Mouse (Mus musculus) brain, adult 2 months (tissue): ENCODE results near the gene Kif16b.
"Not testable (repeated sequence)": the region's sequence is repeated elsewhere in the genome, so short reads cannot be mapped to it uniquely, and the experiment has no call there.

Experiments used
- DNase-seq: peaks from one replicate; pipeline ENCODE4 v3.0.0; 2011; ENCODE audit warnings: low read depth, low spot score

Kif16b gene

DNA sequence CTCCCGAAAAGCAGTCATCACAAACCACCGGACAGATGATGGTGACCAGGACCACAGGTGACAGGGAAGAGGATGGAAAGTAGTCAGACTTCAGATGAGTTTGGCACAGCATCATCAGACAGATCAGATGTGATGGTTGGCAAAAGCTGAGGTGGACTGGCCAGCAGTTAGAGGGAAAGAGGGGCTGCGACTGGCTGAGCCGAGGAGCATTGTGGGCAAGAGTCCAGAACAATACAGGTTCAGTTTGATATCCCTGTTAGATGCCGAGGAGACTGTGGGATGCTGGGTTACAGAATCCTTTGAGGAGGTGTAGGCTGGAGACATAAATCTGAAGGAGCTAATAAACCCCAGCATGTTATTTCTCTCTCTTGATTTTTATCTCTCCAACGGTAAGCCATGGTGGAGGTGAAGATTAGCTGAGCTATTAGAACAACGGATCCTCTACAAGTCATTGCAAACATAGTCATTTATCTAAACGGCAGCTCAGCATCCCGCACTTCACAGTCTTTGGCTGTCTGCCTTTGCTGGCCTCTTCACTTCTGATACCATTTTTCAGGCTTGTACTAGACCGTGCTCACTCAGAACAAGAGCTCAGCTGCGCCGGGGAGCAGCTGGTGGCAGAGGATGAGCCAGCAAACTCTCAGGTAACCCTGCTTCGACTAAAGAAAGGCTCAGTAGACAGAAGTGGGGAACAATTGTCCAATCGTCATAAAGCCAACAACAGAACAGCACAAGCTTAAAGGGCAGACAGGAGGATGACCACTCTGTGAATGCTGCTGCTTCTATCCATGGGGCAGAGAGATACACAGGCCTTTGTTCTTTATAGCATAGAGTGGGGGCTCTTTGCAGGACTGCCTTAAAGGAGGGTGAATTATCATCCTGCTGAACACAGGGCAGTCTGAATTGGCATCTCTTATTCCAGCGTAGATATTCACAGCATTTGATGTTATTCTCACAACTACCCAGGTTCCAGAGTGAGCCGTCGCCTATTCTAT lies 304.9 kb downstream of the Kif16b start:
- peak; percentile 45 for DNase-seq

DNA sequence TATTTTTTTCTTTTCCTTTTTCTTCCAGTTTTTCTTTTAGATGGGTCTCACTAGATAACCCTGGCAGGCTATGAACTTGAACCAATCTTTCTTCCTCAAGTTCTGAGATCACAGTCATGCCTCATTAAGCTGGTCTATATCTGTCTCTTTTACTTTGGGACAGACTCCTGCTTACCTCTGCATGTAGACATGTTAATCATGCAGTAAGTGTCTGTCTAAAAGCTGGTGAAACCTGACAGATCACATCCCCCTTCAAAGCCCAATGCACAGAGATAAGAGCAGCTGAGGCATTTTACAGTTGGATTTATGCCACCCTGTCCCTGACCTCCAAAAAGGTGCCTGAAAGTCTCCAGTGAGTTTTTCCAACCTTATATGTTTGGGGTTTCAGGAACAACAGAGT lies 310.4 kb downstream of the Kif16b start:
- DNase-seq, result no peak

GRCm38 (mm10) chr2:142590284-142590724 lies 311.0 kb downstream of the Kif16b start:
- no peak for DNase-seq

- no peak for DNase-seq
These were observed 311.7 kb downstream of the Kif16b start for GRCm38 (mm10) chr2:142589403-142590283.

DNA sequence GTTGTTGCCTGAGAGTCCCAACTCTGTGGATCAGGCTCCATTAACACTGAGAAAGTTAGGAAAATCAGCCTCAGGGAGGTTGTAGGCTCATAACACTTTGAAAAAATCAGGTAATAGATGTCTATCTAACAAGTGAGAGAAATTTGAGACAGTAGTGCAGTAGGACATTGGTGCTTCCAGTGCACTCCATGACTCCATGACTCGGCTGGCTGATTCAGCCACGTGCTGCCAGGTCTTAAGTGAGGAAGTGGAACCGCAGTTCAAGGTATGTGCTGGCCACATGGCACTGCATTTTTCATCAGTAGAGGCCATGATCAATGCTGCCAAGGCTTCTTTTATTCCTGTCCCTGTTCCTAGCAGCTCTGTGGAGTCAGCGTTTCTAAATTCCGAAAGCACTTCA lies 315.5 kb downstream of the Kif16b start:
- DNase-seq, result no peak

GRCm38 (mm10) chr2:142584851-142585737 lies 316.2 kb downstream of the Kif16b start:
- DNase-seq, result no peak

DNA sequence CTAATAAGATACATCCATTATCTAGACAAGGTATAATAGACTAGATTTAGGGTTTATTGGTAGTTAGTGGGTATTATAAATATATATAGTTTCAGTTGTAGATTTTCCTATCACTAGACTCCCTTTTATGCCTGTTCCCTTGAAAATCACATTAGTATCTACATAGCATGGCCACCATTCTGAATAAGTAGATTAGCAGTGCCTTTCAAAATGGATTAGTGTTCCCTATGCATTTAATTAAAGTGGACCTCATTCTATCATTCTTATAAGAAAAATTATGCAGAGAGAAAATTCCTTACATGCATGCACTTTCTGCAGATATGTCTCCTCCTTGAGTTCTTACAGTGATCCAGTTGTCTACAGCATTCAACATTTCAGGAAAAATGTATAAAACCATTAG lies 320.9 kb downstream of the Kif16b start:
- DNase-seq, result no peak

DNA sequence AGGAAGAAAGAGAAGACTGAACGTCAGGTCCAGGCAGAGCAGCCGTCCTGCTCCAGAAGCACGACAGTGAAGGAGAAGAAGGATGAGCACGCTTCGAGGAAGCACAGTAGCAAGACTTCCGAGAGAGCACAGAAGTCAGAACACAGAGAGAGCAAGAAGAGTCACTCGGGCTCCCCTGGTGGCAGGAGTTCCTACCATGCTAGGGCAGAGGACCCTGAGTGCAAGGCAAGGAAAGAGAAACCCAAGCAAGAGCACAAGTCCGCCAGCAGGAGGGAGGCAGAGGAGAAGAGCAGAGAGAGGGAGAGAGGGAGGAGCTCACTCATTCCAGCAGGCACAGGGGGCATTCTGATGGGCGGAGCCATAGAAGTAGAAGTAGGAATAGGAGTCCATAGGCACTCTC lies 323.9 kb downstream of the Kif16b start:
- DNase-seq, result not testable (repeated sequence)

- no peak for DNase-seq
These were observed 331.6 kb downstream of the Kif16b start for GRCm38 (mm10) chr2:142569771-142570170.
